Mouse (Mus musculus) forebrain, postnatal 0 days (tissue): ENCODE data around the gene N4bp1. TPM values are rescaled to one million over a fixed set of nuclear protein-coding genes. Genes with fewer than 3 reads are reported as not detected.

Experiments
- ATAC-seq: fragments of 200-750 bp; cut with Nextera tagmentation; 2 replicates; pipeline ENCODE4 v1.8.0; 2017; ENCODE audit warnings: mild to moderate bottlenecking, moderate library complexity
- DNase-seq: peaks from one replicate; pipeline ENCODE4 v3.0.0-alpha.2; 2015
- H3K27ac ChIP-seq: fragments of 300-500 bp; sonication (generic); 2 replicates; pipeline ENCODE4 v1.5.1; 2014; ENCODE audit warnings: low read depth, mild to moderate bottlenecking, antibody characterized with exemption, low read length, moderate library complexity, mixed read lengths
- H3K27me3 ChIP-seq: fragments of 300-500 bp; sonication (generic); 2 replicates; pipeline ENCODE4 v1.6.1; 2014; ENCODE audit warnings: mild to moderate bottlenecking, low read length, mixed read lengths; ENCODE audit not compliant: insufficient read depth
- H3K36me3 ChIP-seq: fragments of 300-500 bp; sonication (generic); 2 replicates; pipeline ENCODE4 v1.6.1; 2014; ENCODE audit warnings: mild to moderate bottlenecking, moderate library complexity; ENCODE audit not compliant: insufficient read depth
- H3K4me1 ChIP-seq: fragments of 300-500 bp; sonication (generic); 2 replicates; pipeline ENCODE4 v1.6.1; 2014; ENCODE audit warnings: antibody characterized with exemption; ENCODE audit not compliant: insufficient read depth
- H3K4me2 ChIP-seq: fragments of 300-500 bp; sonication (generic); 2 replicates; pipeline ENCODE4 v1.6.1; 2014; ENCODE audit warnings: low read depth, mild to moderate bottlenecking, moderate library complexity
- H3K4me3 ChIP-seq: fragments of 300-500 bp; sonication (generic); 2 replicates; pipeline ENCODE4 v1.5.1; 2014; ENCODE audit warnings: low read depth, low read length, mixed read lengths
- H3K9ac ChIP-seq: fragments of 300-500 bp; sonication (generic); 2 replicates; pipeline ENCODE4 v1.6.1; 2014; ENCODE audit warnings: mild to moderate bottlenecking
- H3K9me3 ChIP-seq: fragments of 300-500 bp; sonication (generic); 2 replicates; pipeline ENCODE4 v1.6.1; 2016; ENCODE audit warnings: low read length
- CTCF ChIP-seq: sonication (generic); IDR thresholded peaks from 2 replicates; pipeline ENCODE4 v1.5.1; 2016; ENCODE audit warnings: antibody characterized with exemption, control low read depth, low read depth
- WGBS: fragments of 180-500 bp; shearing (Covaris S2); extraction: QIAGEN DNeasy Blood & Tissue Kit; methylation state at CpG from one replicate; pipeline ENCODE4 v1.1.7; 2014; 5-methylcytosine and 5-hydroxymethylcytosine counted together
- polyA plus RNA-seq: library from polyadenylated mRNA; unstranded; fragments of >200 nt; fragmentation: Nextera tagmentation; extraction: Ambion mirVana; gene quantifications from 2 replicates; pipeline ENCODE4 v1.2.1, GENCODE M21; 2015
- total RNA-seq: library from RNA; depleted of rRNA; stranded (reverse); fragments of >200 nt; gene quantifications from 2 replicates; pipeline ENCODE4 v1.2.3, GENCODE M21; 2014; rRNA removed

Gene N4bp1
- total and polyA plus RNA-seq, 2 experiments from 2014 or later: 4.5 to 19.4 TPM

DNA sequence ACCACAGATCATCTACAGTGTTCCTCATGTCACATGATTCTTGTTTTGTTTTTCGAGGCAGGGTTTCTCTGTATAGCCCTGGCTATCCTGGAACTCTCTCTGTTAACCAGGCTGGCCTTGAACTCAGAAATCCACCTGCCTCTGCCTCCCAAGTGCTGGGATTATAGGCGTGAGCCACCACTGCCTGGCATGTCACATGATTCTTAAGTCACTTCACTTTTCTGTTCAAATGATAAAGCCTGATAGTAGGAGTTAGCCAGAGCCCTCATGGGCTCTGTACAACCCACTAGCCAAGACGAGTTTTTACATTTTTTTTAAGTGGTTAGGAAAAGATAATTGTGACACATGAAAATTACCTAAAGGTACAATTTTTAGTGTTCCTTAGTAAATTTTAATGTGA, 126.4 kb downstream of the N4bp1 start:
- no peak for TF ChIP-seq CTCF
- ATAC-seq: no peak
- H3K27ac ChIP-seq: no peak overlapping the region
- WGBS: 87% methylated on average over 3 of the region's 3 CpGs
- no peak for DNase-seq
- no peak overlapping the region for H3K9ac ChIP-seq
- H3K4me1 ChIP-seq: peaks cover 6% of the 10 kb centered on the region; the same call in 1 of the 2 replicates
- no peaks in the 10 kb centered on the region for H3K9me3 ChIP-seq
- no peak overlapping the region for H3K4me2 ChIP-seq
- no peak overlapping the region for H3K4me3 ChIP-seq
- no peaks in the 10 kb centered on the region for H3K27me3 ChIP-seq
- no peaks in the 10 kb centered on the region for H3K36me3 ChIP-seq

Other genes starting within 250 kb of the N4bp1 start
- 0.43 and 1.5 TPM in 2 replicates for gene Gm10638, start 139.6 kb downstream of the N4bp1 start, total RNA-seq
- gene Gm10638, start 139.6 kb downstream of the N4bp1 start, polyA plus RNA-seq: 8.2 and 8.9 TPM in 2 replicates
- 91.9 and 101 TPM in 2 replicates for gene Siah1a, start 139.3 kb downstream of the N4bp1 start, total RNA-seq
- 87.3 and 88.6 TPM in 2 replicates for gene Siah1a, start 139.3 kb downstream of the N4bp1 start, polyA plus RNA-seq